20 mouse cellular contexts compared by ENCODE assay signal in genomic region chr6:148097039-148097438, GRCm38 (mm10).
"Had no signal": no experiment of that assay in that cellular context is flagged by ENCODE, and none has a peak within 500 bp of the region (broad histone marks: within the 10 kb centered on the region; RNA-seq: fewer than 3 reads in every experiment).

No protein-coding gene starts in this region.

- H3K27me3 ChIP-seq: lung, embryonic 15.5 days; midbrain, embryonic 12.5 days; neural tube, embryonic 13.5 days; neural tube, embryonic 15.5 days had no signal

- DNase-seq: liver, postnatal 0 days; lung, adult 2 months; lung, postnatal 10 days; lung, postnatal 4 days; midbrain, embryonic 14.5 days; retina, postnatal 1 day; right cerebral cortex, adult 18-20 months; right cerebral cortex, postnatal 25 days; right cerebral cortex, postnatal 4 days; spleen, adult 18-20 months; thymus, adult 2 months; thymus, postnatal 25 days; thymus, postnatal 4 days had no signal

- ATAC-seq: liver, postnatal 0 days; midbrain, embryonic 16.5 days had no signal

- H3K4me1 ChIP-seq: lung, embryonic 15.5 days; midbrain, embryonic 10.5 days; midbrain, embryonic 12.5 days; neural tube, embryonic 13.5 days; neural tube, embryonic 15.5 days had no signal

- H3K4me3 ChIP-seq: lung, embryonic 15.5 days; midbrain, embryonic 10.5 days; midbrain, embryonic 12.5 days; myocyte; neural tube, embryonic 13.5 days; neural tube, embryonic 15.5 days had no signal

- H3K27ac ChIP-seq: lung, embryonic 15.5 days; midbrain, embryonic 10.5 days; midbrain, embryonic 12.5 days; neural tube, embryonic 13.5 days; neural tube, embryonic 15.5 days had no signal
